Mouse (Mus musculus) embryonic facial prominence, embryonic 12.5 days (tissue): ENCODE results near the gene St6galnac3. TPM values are rescaled to one million over a fixed set of nuclear protein-coding genes. Genes with fewer than 3 reads are reported as not detected.

Experiments used
- ATAC-seq: fragments of 200-750 bp; cut with Nextera tagmentation; 2 replicates; pipeline ENCODE4 v1.8.0; 2017; ENCODE audit not compliant: insufficient number of reproducible peaks, insufficient read depth, low FRiP score, low TSS enrichment
- H3K27ac ChIP-seq: fragments of 300-500 bp; sonication (generic); 2 replicates; pipeline ENCODE4 v1.5.1; 2016; ENCODE audit warnings: mild to moderate bottlenecking
- H3K27me3 ChIP-seq: fragments of 300-500 bp; sonication (generic); 2 replicates; pipeline ENCODE4 v1.6.1; 2016; ENCODE audit warnings: mild to moderate bottlenecking, moderate library complexity
- H3K36me3 ChIP-seq: fragments of 300-500 bp; sonication (generic); 2 replicates; pipeline ENCODE4 v1.6.1; 2016; ENCODE audit warnings: mild to moderate bottlenecking
- H3K4me1 ChIP-seq: fragments of 300-500 bp; sonication (generic); 2 replicates; pipeline ENCODE4 v1.6.1; 2016
- H3K4me2 ChIP-seq: fragments of 300-500 bp; sonication (generic); replicated peaks from 2 replicates; pipeline ENCODE4 v1.6.1; 2016; ENCODE audit warnings: mild to moderate bottlenecking, moderate library complexity
- H3K4me3 ChIP-seq: fragments of 300-500 bp; sonication (generic); 2 replicates; pipeline ENCODE4 v1.5.1; 2016; ENCODE audit warnings: mild to moderate bottlenecking
- H3K9ac ChIP-seq: fragments of 300-500 bp; sonication (generic); 2 replicates; pipeline ENCODE4 v1.6.1; 2016; ENCODE audit warnings: mild to moderate bottlenecking, moderate library complexity
- H3K9me3 ChIP-seq: fragments of 300-500 bp; sonication (generic); 2 replicates; pipeline ENCODE4 v1.6.1; 2016; ENCODE audit warnings: mild to moderate bottlenecking, moderate library complexity
- WGBS: fragments of 180-500 bp; shearing (Covaris S2); methylation state at CpG from one replicate; pipeline ENCODE4 v1.1.7; 2016; 5-methylcytosine and 5-hydroxymethylcytosine counted together
- polyA plus RNA-seq: library from polyadenylated mRNA; unstranded; fragments of >200 nt; fragmentation: Nextera tagmentation; extraction: Ambion mirVana; gene quantifications from 2 replicates; pipeline ENCODE4 v1.2.1, GENCODE M21; 2016

St6galnac3 gene
- polyA plus RNA-seq, 1 experiment from 2014 or later: 70.2 TPM

DNA sequence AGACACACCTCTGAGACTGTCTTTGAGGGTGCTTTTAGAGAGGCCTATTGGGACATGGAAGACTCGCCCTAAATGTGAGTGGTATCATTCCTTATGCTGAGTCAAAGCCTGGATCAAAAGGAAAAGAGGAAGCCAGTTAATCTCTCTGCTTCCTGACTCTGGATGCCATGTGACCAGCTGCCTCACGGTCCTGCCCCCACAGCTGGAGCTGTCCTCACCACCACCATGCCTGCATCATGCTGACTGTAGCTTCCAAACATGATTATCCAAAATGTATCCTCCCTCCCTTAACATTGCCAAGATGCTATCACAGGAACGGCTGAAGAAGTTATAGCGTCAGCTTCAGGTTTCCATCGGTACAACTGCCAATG, 244.4 kb downstream of the St6galnac3 start:
- no peak for ATAC-seq
- WGBS: 73% methylated on average over 5 of the region's 5 CpGs

DNA sequence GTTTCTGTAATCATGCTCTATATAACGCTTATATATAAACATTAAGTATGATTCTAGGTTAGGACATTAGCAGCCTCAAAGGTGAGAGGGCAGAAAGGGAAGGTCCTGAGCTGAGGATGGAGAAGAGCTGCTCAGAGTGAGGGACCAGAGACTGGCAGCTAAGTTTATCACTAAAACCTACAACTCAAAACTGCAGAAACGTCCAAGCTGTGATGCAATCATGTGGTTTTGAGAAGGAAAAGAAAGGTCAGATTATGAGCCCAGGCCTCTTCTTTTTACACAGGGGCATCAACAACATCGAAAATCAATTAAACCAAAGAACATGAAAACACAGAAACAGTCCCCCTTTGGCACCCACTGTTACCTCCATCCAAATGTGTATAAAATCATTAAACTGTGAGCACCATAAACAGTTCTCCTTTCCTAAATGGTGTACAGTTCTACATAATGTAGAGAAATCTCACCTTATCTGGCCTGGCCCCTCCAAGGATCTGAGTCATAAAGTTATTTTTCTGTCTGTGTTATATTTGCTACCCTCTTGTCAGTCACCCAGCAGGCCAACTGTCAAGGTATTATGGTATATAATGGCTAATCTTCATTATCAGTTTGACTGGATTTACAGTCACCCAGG, 244.9 kb downstream of the St6galnac3 start:
- no peaks in the 10 kb centered on the region for H3K27me3 ChIP-seq
- no peak overlapping the region for H3K4me2 ChIP-seq
- no peaks in the 10 kb centered on the region for H3K9me3 ChIP-seq
- no peak overlapping the region for H3K27ac ChIP-seq
- no peaks in the 10 kb centered on the region for H3K4me1 ChIP-seq
- no peak overlapping the region for H3K9ac ChIP-seq
- ATAC-seq: no peak
- no peak overlapping the region for H3K4me3 ChIP-seq
- H3K36me3 ChIP-seq: no peaks in the 10 kb centered on the region
- WGBS: 85% methylated on average over 3 of the region's 3 CpGs

More for the DNA sequence above, 244.4 kb downstream of the St6galnac3 start:
- H3K4me3 ChIP-seq: no peak overlapping the region
- H3K4me1 ChIP-seq: no peaks in the 10 kb centered on the region
- H3K9ac ChIP-seq: no peak overlapping the region
- H3K27ac ChIP-seq: no peak overlapping the region
- H3K9me3 ChIP-seq: no peaks in the 10 kb centered on the region
- H3K36me3 ChIP-seq: no peaks in the 10 kb centered on the region
- H3K27me3 ChIP-seq: no peaks in the 10 kb centered on the region
- H3K4me2 ChIP-seq: no peak overlapping the region

DNA sequence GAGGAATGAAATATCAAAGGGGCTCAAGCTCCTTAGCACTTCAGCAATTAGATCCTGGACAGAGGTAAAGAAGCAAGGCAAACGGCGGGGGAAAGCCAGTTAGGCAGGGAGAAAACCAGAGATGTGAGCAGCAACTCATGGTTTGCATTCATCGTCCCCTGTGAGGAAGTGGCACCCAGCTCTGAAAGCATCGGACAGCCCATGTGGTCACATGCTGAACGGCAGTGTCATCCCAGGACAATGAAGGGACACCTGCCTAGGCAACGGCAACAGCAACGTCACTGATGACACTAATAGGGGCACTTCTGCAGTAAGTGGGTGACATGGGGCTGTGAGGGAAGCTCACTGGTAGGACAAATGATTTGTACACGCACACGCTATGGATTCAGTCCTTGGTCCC, 249.1 kb downstream of the St6galnac3 start:
- 95% methylated on average over 9 of the region's 9 CpGs for WGBS
- no peak overlapping the region for H3K4me2 ChIP-seq
- ATAC-seq: no peak
- no peaks in the 10 kb centered on the region for H3K27me3 ChIP-seq
- H3K9ac ChIP-seq: no peak overlapping the region
- H3K4me3 ChIP-seq: no peak overlapping the region
- H3K4me1 ChIP-seq: no peaks in the 10 kb centered on the region
- H3K36me3 ChIP-seq: no peaks in the 10 kb centered on the region
- H3K9me3 ChIP-seq: no peaks in the 10 kb centered on the region
- H3K27ac ChIP-seq: no peak overlapping the region

DNA sequence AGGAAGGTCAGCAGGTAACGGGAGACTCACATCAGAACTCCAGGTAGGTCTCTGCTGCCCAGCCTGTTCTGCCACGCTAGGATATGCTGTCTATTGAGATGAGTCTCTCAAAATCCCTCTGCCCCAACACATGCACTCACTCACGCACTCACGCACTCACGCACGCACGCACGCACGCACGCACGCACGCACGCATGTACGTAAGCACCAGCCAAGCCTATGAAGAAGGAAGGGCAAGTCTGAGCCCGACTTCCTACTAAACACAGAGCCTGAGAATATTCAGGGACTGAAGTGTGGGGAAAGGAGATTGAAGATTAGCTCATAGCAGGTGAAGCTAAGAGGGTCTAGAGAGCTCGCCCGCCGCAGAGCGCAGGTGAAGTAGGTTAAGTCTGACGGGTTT, 249.5 kb downstream of the St6galnac3 start:
- H3K4me1 ChIP-seq: no peaks in the 10 kb centered on the region
- H3K9me3 ChIP-seq: no peaks in the 10 kb centered on the region
- H3K4me3 ChIP-seq: no peak overlapping the region
- ATAC-seq: no peak
- no peaks in the 10 kb centered on the region for H3K36me3 ChIP-seq
- no peak overlapping the region for H3K4me2 ChIP-seq
- no peak overlapping the region for H3K9ac ChIP-seq
- 95% methylated on average over 20 of the region's 20 CpGs for WGBS
- no peak overlapping the region for H3K27ac ChIP-seq
- H3K27me3 ChIP-seq: no peaks in the 10 kb centered on the region

DNA sequence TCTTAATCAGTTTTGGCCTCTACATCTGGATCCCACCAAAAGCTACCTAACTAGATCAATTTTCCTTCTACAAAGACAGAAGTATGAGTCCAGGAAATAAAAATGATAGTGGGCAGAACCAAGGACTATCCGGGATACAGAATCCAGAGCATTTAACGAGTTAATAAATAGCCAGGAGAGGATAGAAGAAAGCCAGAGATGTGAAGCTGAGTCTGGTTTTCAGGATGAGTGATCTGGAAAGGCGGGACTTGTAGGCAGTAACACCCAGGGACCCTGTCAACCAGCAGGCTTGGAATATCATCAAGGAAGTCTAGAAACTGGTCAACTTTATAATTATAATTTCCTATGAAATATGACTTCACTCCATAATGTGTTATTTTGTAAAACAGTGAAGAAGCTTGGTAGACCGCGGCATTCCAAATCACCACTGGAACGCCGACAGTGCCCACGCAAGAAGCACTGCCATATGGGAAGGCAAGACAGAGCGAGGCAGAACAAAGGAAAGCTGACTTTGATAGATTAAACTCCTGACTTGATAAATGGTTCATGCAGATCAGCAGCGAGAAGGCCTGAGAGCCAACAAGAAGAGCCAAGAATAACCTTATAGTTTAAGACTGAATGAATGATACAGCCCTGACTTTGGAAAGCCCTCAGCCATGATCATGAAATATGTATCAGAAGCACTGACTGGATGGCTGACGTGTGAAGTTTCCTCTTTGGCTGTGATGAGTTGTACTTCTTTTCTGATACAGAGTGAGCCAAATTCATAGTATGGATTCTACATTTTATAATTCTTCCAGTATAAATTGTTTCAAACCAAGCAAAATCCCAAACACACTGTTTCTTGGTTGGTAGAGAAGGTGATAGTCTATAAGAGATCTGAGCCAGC, 252.1 kb downstream of the St6galnac3 start:
- Histone ChIP-seq H3K4me3 (no peak overlapping the region), H3K27ac (no peak overlapping the region), H3K36me3 (no peaks in the 10 kb centered on the region), H3K4me2 (no peak overlapping the region), H3K9me3 (no peaks in the 10 kb centered on the region), H3K9ac (no peak overlapping the region), H3K27me3 (no peaks in the 10 kb centered on the region), H3K4me1 (no peaks in the 10 kb centered on the region)
- WGBS: 87% methylated on average over 11 of the region's 11 CpGs
- ATAC-seq: no peak

DNA sequence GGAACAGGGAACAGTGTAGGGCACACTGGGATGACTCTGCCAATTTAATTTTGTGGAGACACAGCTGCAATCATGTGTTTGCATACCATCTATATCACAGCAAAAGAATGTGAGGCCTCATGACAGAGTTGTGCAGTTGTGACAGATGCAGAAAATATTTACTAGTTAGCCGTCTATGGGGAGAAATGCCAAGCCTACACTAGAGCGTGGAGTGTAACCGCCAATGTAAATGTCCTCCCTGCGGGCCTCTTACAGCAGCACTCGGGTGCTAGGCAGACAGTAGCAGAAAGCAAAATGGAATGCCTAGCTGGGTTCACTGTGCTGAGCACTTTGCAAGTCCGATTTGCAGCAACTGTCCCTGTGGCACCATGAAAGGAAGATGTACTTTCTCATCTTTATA, 261.1 kb downstream of the St6galnac3 start:
- 91% methylated on average over 6 of the region's 6 CpGs for WGBS
- no peak for ATAC-seq
- no peaks in the 10 kb centered on the region for H3K9me3 ChIP-seq
- no peak overlapping the region for H3K4me2 ChIP-seq
- no peaks in the 10 kb centered on the region for H3K4me1 ChIP-seq
- no peak overlapping the region for H3K4me3 ChIP-seq
- H3K9ac ChIP-seq: no peak overlapping the region
- no peaks in the 10 kb centered on the region for H3K36me3 ChIP-seq
- no peaks in the 10 kb centered on the region for H3K27me3 ChIP-seq
- no peak overlapping the region for H3K27ac ChIP-seq

DNA sequence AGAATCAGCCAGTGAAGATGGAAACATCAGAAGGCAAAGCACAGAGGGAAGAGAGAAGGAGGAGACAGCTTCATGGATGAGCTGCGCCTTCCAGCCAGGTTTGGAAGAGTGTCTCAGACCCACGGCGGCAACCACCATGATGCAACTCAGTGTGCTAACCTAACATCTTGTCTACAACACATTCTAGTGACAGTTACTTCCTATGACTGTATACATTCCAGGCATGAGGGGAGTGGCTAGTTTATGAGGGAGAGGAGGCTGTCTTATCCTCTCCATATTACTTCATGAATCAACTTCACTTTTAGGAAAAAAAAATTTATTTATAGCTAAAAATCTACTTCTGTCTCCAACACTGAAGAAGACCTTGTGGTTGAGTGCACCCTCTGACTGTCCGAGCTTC, 264.8 kb downstream of the St6galnac3 start:
- ATAC-seq: no peak
- no peak overlapping the region for H3K4me3 ChIP-seq
- 0 out of 2 replicates have a peak, but pooled peaks cover 5% of the 10 kb centered on the region for H3K9me3 ChIP-seq
- H3K4me2 ChIP-seq: no peak overlapping the region
- H3K27ac ChIP-seq: no peak overlapping the region
- no peaks in the 10 kb centered on the region for H3K36me3 ChIP-seq
- 96% methylated on average over 4 of the region's 4 CpGs for WGBS
- no peaks in the 10 kb centered on the region for H3K4me1 ChIP-seq
- no peaks in the 10 kb centered on the region for H3K27me3 ChIP-seq
- no peak overlapping the region for H3K9ac ChIP-seq

DNA sequence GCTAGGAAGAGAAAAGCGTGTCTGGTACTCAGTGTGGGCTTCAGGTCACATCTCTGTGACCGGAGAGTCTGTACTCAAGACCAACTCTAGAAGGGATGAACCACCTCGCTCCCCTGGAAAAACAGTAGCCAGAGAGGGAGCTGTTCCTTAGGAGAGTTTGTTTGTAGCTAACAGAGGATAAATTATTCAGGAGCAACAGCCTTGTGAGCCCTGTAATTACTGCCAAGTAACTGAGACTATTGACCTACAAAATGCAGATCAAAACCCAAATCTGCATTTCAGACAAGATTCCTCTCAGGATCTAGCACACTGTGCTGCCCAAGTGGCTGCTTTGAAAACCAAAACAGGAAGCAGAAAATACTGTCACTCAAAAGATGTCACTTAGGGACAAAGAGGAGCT, 266.4 kb downstream of the St6galnac3 start:
- no peak overlapping the region for H3K27ac ChIP-seq
- H3K9ac ChIP-seq: no peak overlapping the region
- 73% methylated on average over 3 of the region's 3 CpGs for WGBS
- H3K27me3 ChIP-seq: no peaks in the 10 kb centered on the region
- H3K4me1 ChIP-seq: no peaks in the 10 kb centered on the region
- no peak for ATAC-seq
- 0 out of 2 replicates have a peak, but pooled peaks cover 5% of the 10 kb centered on the region for H3K9me3 ChIP-seq
- H3K4me2 ChIP-seq: no peak overlapping the region
- no peaks in the 10 kb centered on the region for H3K36me3 ChIP-seq
- no peak overlapping the region for H3K4me3 ChIP-seq

DNA sequence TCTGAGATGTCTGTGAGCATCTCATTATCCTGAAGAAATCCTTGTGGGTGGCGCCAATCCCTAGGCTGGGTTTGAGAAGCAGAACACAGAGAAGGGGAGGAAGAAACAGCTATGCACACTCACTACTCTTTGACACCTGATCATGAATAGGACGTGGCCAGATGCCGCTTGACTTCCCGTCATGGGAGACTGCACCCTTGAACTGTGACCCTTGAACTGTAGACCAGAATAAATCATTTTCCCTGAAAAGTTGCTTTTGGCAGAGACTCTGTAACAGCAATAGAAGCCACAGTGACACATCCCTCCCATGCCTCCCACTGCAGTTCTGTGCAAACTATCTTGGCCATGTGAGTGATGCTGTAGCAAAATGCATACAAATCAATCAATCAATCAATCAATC, 267.3 kb downstream of the St6galnac3 start:
- Histone ChIP-seq H3K36me3 (no peaks in the 10 kb centered on the region), H3K9ac (no peak overlapping the region), H3K4me1 (no peaks in the 10 kb centered on the region), H3K4me2 (no peak overlapping the region), H3K4me3 (no peak overlapping the region), H3K27ac (no peak overlapping the region), H3K27me3 (no peaks in the 10 kb centered on the region), H3K9me3 (0 out of 2 replicates have a peak, but pooled peaks cover 5% of the 10 kb centered on the region)
- ATAC-seq: no peak
- WGBS: 91% methylated on average over 4 of the region's 4 CpGs

DNA sequence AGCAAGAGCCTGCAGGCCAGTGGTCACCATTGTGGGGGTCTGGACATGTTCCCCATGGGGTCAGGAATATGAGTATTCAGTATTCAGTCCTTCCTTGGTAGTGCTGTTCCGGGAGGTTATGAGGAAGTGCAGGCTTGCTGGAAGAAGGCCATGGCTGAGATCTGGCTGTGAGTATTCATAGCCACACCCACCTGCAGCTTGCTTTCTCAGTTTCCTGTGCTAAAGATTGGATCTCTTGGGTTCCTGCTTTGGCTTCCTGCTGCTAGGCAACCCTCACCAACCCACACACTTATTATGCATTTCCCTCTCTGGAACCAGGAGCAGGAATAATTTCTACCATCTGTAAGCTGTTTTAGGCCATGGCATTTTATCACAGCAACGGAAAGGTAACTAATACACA, 267.8 kb downstream of the St6galnac3 start:
- H3K4me2 ChIP-seq: no peak overlapping the region
- no peak overlapping the region for H3K27ac ChIP-seq
- H3K9ac ChIP-seq: no peak overlapping the region
- no peaks in the 10 kb centered on the region for H3K36me3 ChIP-seq
- H3K4me3 ChIP-seq: no peak overlapping the region
- no peaks in the 10 kb centered on the region for H3K4me1 ChIP-seq
- ATAC-seq: no peak
- 75% methylated on average over 2 of the region's 2 CpGs for WGBS
- H3K27me3 ChIP-seq: no peaks in the 10 kb centered on the region
- H3K9me3 ChIP-seq: 0 out of 2 replicates have a peak, but pooled peaks cover 5% of the 10 kb centered on the region

DNA sequence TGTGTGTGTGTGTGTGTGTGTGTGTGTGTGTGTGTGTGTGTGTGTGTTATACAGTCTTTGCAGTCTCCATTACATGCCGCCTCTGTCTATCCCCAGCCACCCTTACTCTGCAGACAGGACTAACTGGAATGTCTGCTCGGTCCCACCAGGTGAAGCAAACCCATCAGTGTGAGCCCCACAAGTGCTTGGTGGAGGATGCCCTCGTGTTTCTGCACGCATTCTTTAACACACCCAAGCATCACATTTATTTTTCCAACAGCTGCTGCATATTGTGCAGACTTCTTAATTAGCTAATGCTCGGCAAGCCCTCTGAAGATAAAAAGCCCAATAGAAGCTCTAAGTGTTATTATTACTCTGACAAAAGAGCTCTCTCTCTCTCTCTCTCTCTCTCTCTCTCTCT, 268.7 kb downstream of the St6galnac3 start:
- H3K36me3 ChIP-seq: no peaks in the 10 kb centered on the region
- no peak for ATAC-seq
- no peak overlapping the region for H3K9ac ChIP-seq
- no peaks in the 10 kb centered on the region for H3K4me1 ChIP-seq
- 0 out of 2 replicates have a peak, but pooled peaks cover 5% of the 10 kb centered on the region for H3K9me3 ChIP-seq
- no peak overlapping the region for H3K4me2 ChIP-seq
- H3K27ac ChIP-seq: no peak overlapping the region
- no peak overlapping the region for H3K4me3 ChIP-seq
- 83% methylated on average over 5 of the region's 5 CpGs for WGBS
- no peaks in the 10 kb centered on the region for H3K27me3 ChIP-seq
